Mouse (Mus musculus) forelimb bud, embryonic 11.5 days (tissue): ENCODE measurements around the gene Ndufaf7.

Experiments used
- DNase-seq: peaks from one replicate; pipeline ENCODE4 v3.0.0-alpha.2; 2012; ENCODE audit warnings: low read depth, low spot score

The Ndufaf7 gene

GRCm38 (mm10) chr17:78936466-78937228, at the start of gene Ndufaf7, which contains the start of gene Cebpz:
Gene Ndufaf7, plus strand, starts transcription at chr17:78937136.
Gene Cebpz, minus strand, starts transcription at chr17:78937066.
- peak; percentile 99 for DNase-seq

- no peak for DNase-seq
Observed at GRCm38 (mm10) chr17:78888554-78888953, 48.4 kb upstream of the Ndufaf7 start.

- DNase-seq: no peak
Observed at GRCm38 (mm10) chr17:78889184-78889583, 47.8 kb upstream of the Ndufaf7 start.

GRCm38 (mm10) chr17:78891020-78891419, 45.9 kb upstream of the Ndufaf7 start:
- DNase-seq: no peak

GRCm38 (mm10) chr17:78894991-78895390, 41.9 kb upstream of the Ndufaf7 start:
- DNase-seq: no peak

GRCm38 (mm10) chr17:78895394-78895793, 41.5 kb upstream of the Ndufaf7 start:
- peak; percentile 47 for DNase-seq

GRCm38 (mm10) chr17:78903158-78903557, 33.8 kb upstream of the Ndufaf7 start:
- DNase-seq: no peak

GRCm38 (mm10) chr17:78906892-78907291, 30.0 kb upstream of the Ndufaf7 start, which contains the start of gene Sult6b1:
Gene Sult6b1, minus strand, starts transcription at chr17:78906992.
- DNase-seq: no peak

GRCm38 (mm10) chr17:78909374-78909773, 27.6 kb upstream of the Ndufaf7 start:
- no peak for DNase-seq

- no peak for DNase-seq
Observed at GRCm38 (mm10) chr17:78912861-78913281, 24.1 kb upstream of the Ndufaf7 start.

- no peak for DNase-seq
Observed at GRCm38 (mm10) chr17:78913921-78914320, 23.0 kb upstream of the Ndufaf7 start.

GRCm38 (mm10) chr17:78915772-78916171, 21.2 kb upstream of the Ndufaf7 start:
- no peak for DNase-seq

- peak; percentile 92 for DNase-seq
Observed at GRCm38 (mm10) chr17:78916369-78916813, 20.5 kb upstream of the Ndufaf7 start, which contains the start of gene Cebpzos. Gene Cebpzos, plus strand, starts transcription at chr17:78916500.

- no peak for DNase-seq
Observed at GRCm38 (mm10) chr17:78916899-78917298, 20.0 kb upstream of the Ndufaf7 start.

- no peak for DNase-seq
Observed at GRCm38 (mm10) chr17:78917696-78918095, 19.2 kb upstream of the Ndufaf7 start.

GRCm38 (mm10) chr17:78935857-78936256, 1.1 kb upstream of the Ndufaf7 start:
- DNase-seq: no peak

- no peak for DNase-seq
Observed at GRCm38 (mm10) chr17:78937229-78937853, 405 bp downstream of the Ndufaf7 start.

- DNase-seq: no peak
Observed at GRCm38 (mm10) chr17:78938927-78939326, 2.0 kb downstream of the Ndufaf7 start.

GRCm38 (mm10) chr17:78942579-78942978, 5.6 kb downstream of the Ndufaf7 start:
- DNase-seq: no peak

GRCm38 (mm10) chr17:78951225-78951624, 14.3 kb downstream of the Ndufaf7 start:
- DNase-seq: no peak

GRCm38 (mm10) chr17:78952070-78952469, 15.1 kb downstream of the Ndufaf7 start:
- no peak for DNase-seq

GRCm38 (mm10) chr17:78953240-78953639, 16.3 kb downstream of the Ndufaf7 start:
- no peak for DNase-seq

- DNase-seq: no peak
Observed at GRCm38 (mm10) chr17:78959473-78959872, 22.5 kb downstream of the Ndufaf7 start.
